Mouse (Mus musculus) heart, embryonic 11.5 days (tissue): ENCODE data around the gene Cxcl10. TPM values are rescaled to one million over a fixed set of nuclear protein-coding genes. Genes with fewer than 3 reads are reported as not detected.

Experiments used
- ATAC-seq: fragments of 200-750 bp; cut with Nextera tagmentation; replicated peaks from 2 replicates; pipeline ENCODE4 v1.8.0; 2017; ENCODE audit warnings: moderate library complexity; ENCODE audit not compliant: insufficient number of reproducible peaks, low FRiP score, low TSS enrichment
- H3K27ac ChIP-seq: fragments of 300-500 bp; sonication (generic); 2 replicates; pipeline ENCODE4 v1.5.1; 2014; ENCODE audit warnings: mild to moderate bottlenecking, low read depth, low read length
- H3K27me3 ChIP-seq: fragments of 300-500 bp; sonication (generic); 2 replicates; pipeline ENCODE4 v1.6.1; 2014; ENCODE audit warnings: mild to moderate bottlenecking, low read length, mixed read lengths; ENCODE audit not compliant: control insufficient read depth, insufficient read depth
- H3K36me3 ChIP-seq: fragments of 300-500 bp; sonication (generic); 2 replicates; pipeline ENCODE4 v1.6.1; 2014; ENCODE audit warnings: mild to moderate bottlenecking, low read length, moderate library complexity, mixed read lengths; ENCODE audit not compliant: control insufficient read depth, insufficient read depth
- H3K4me1 ChIP-seq: fragments of 300-500 bp; sonication (generic); 2 replicates; pipeline ENCODE4 v1.6.1; 2014; ENCODE audit warnings: low read length; ENCODE audit not compliant: control insufficient read depth, insufficient read depth
- H3K4me2 ChIP-seq: fragments of 300-500 bp; sonication (generic); 2 replicates; pipeline ENCODE4 v1.6.1; 2014; ENCODE audit warnings: mild to moderate bottlenecking, moderate library complexity
- H3K4me3 ChIP-seq: fragments of 300-500 bp; sonication (generic); 2 replicates; pipeline ENCODE4 v1.5.1; 2014; ENCODE audit warnings: low read depth, low read length
- H3K9ac ChIP-seq: fragments of 300-500 bp; sonication (generic); 2 replicates; pipeline ENCODE4 v1.6.1; 2014; ENCODE audit warnings: mild to moderate bottlenecking, low read depth, low read length, moderate library complexity
- H3K9me3 ChIP-seq: fragments of 300-500 bp; sonication (generic); replicated peaks from 2 replicates; pipeline ENCODE4 v1.6.1; 2016; ENCODE audit warnings: low read length; ENCODE audit not compliant: control insufficient read depth
- WGBS: fragments of 180-500 bp; shearing (Covaris S2); extraction: QIAGEN DNeasy Blood & Tissue Kit; methylation state at CpG from one replicate; pipeline ENCODE4 v1.1.7; 2014; ENCODE audit not compliant: insufficient replicate concordance; 5-methylcytosine and 5-hydroxymethylcytosine counted together
- polyA plus RNA-seq: library from polyadenylated mRNA; unstranded; fragments of >200 nt; fragmentation: Nextera tagmentation; extraction: Ambion mirVana; gene quantifications from 2 replicates; pipeline ENCODE4 v1.2.1, GENCODE M21; 2014

Cxcl10 gene
- polyA plus RNA-seq, 1 experiment from 2014 or later, result 0.72 TPM

DNA sequence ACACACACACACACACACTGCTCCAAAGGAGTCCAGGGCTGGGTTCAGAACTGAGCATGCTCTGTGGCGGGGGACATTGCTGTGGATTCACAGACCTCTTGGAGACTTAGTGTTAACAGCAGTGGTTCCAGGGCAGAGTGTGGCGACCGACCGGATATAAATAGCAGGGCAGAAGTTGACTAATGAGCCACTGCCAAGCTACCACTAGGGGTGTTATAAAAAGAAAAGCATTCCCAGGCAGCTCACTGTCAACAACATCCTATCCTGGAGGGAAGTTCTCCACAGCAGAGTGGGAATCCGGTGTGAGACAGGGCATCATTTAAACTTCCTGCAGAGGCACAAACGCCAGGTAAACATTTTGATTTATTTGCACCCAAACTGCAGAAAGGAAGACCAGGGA lies 38.0 kb upstream of the Cxcl10 start:
- Histone ChIP-seq H3K4me1 (peaks cover 31% of the 10 kb centered on the region), H3K9me3 (no peaks in the 10 kb centered on the region), H3K27me3 (no peaks in the 10 kb centered on the region), H3K9ac (0 out of 2 replicates have a peak overlapping the region, but pooled peaks have one; percentile 10), H3K4me2 (peak overlapping the region; percentile 52), H3K36me3 (no peaks in the 10 kb centered on the region), H3K4me3 (no peak overlapping the region), H3K27ac (peak overlapping the region; percentile 54)
- ATAC-seq, result peak; percentile 47
- WGBS, result 13% methylated on average over 6 of the region's 6 CpGs

GRCm38 (mm10) chr5:92386102-92386501 lies 37.4 kb upstream of the Cxcl10 start:
- Histone ChIP-seq H3K9me3 (no peaks in the 10 kb centered on the region), H3K27ac (peak overlapping the region; percentile 54), H3K27me3 (no peaks in the 10 kb centered on the region), H3K4me3 (no peak overlapping the region), H3K4me1 (peaks cover 28% of the 10 kb centered on the region), H3K36me3 (no peaks in the 10 kb centered on the region), H3K9ac (no peak overlapping the region), H3K4me2 (no peak overlapping the region; the same call in 1 of the 2 replicates)
- 66% methylated on average over 5 of the region's 5 CpGs for WGBS
- ATAC-seq, result no peak

GRCm38 (mm10) chr5:92384855-92385254 lies 36.2 kb upstream of the Cxcl10 start:
- Histone ChIP-seq H3K4me2 (no peak overlapping the region), H3K4me3 (no peak overlapping the region), H3K27ac (no peak overlapping the region), H3K27me3 (no peaks in the 10 kb centered on the region), H3K9ac (no peak overlapping the region), H3K36me3 (no peaks in the 10 kb centered on the region), H3K4me1 (peaks cover 18% of the 10 kb centered on the region), H3K9me3 (no peaks in the 10 kb centered on the region)
- WGBS, result 45% methylated on average over 7 of the region's 7 CpGs
- ATAC-seq, result no peak

GRCm38 (mm10) chr5:92383747-92384146 lies 35.1 kb upstream of the Cxcl10 start:
- no peak for ATAC-seq
- Histone ChIP-seq H3K4me3 (no peak overlapping the region), H3K27ac (no peak overlapping the region), H3K4me2 (no peak overlapping the region), H3K9me3 (no peaks in the 10 kb centered on the region), H3K27me3 (no peaks in the 10 kb centered on the region), H3K4me1 (peaks cover 16% of the 10 kb centered on the region; the same call in 1 of the 2 replicates), H3K36me3 (no peaks in the 10 kb centered on the region), H3K9ac (no peak overlapping the region)
- WGBS, result 54% methylated on average over 7 of the region's 7 CpGs

- Histone ChIP-seq H3K27me3 (no peaks in the 10 kb centered on the region), H3K9ac (no peak overlapping the region), H3K4me1 (peaks cover 10% of the 10 kb centered on the region; the same call in 1 of the 2 replicates), H3K4me3 (no peak overlapping the region), H3K36me3 (no peaks in the 10 kb centered on the region), H3K27ac (no peak overlapping the region), H3K4me2 (no peak overlapping the region), H3K9me3 (no peaks in the 10 kb centered on the region)
- 53% methylated on average over 9 of the region's 9 CpGs for WGBS
- ATAC-seq, result no peak
Observed at GRCm38 (mm10) chr5:92382349-92382679, 33.6 kb upstream of the Cxcl10 start.

DNA sequence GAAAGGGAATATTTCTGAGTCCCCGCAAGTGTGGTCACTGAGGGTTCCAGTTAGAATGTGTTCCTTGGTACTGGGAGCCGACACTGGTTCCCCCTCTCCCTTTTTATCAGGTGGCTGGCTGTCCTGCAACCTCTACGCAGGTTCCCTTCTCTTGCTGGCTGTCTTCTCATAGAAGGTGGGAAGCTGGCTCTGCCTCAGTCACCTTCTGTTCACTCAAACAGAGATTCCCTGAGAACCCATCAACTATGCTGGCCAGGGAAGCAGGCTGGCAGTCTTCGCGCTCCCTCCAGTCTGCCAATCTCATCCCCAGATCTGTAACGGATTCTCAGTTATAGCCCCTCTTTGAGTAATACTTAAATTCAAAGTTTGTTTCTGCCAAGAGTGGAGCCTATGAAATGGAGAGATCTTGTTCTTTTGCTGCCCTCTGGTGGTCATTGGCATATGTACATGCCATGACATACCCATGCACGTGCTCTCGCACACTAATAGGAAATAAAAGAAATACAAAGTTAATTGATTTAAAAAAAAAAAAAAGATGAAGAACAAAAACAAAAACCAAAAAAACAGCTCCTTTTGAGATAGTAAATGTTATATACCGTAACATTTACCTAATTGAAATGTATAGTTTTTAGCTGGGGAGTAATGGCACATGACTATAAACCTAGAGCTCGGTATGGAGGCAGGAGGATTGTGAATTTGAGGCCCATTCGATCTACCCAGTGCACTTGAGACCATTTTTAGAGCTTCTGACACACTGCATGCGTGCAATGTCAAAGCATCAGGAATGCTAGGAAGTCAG lies 33.1 kb upstream of the Cxcl10 start:
- no peaks in the 10 kb centered on the region for H3K9me3 ChIP-seq
- H3K4me2 ChIP-seq, result no peak overlapping the region
- 29% methylated on average over 12 of the region's 12 CpGs for WGBS
- no peaks in the 10 kb centered on the region for H3K36me3 ChIP-seq
- H3K27me3 ChIP-seq, result no peaks in the 10 kb centered on the region
- no peak overlapping the region for H3K4me3 ChIP-seq
- no peak overlapping the region for H3K9ac ChIP-seq
- 0 out of 2 replicates have a peak, but pooled peaks have one; percentile 28 for ATAC-seq
- peaks cover 10% of the 10 kb centered on the region for H3K4me1 ChIP-seq
- H3K27ac ChIP-seq, result no peak overlapping the region

- Histone ChIP-seq H3K4me1 (peaks cover 9% of the 10 kb centered on the region), H3K36me3 (no peaks in the 10 kb centered on the region), H3K4me2 (peak overlapping the region; percentile 47), H3K9me3 (no peaks in the 10 kb centered on the region), H3K4me3 (no peak overlapping the region), H3K27me3 (no peaks in the 10 kb centered on the region), H3K9ac (0 out of 2 replicates have a peak overlapping the region, but pooled peaks have one; percentile 34), H3K27ac (0 out of 2 replicates have a peak overlapping the region, but pooled peaks have one; percentile 29)
- WGBS, result 22% methylated on average over 13 of the region's 13 CpGs
- no peak for ATAC-seq
Observed at GRCm38 (mm10) chr5:92376795-92377405, 28.2 kb upstream of the Cxcl10 start.

DNA sequence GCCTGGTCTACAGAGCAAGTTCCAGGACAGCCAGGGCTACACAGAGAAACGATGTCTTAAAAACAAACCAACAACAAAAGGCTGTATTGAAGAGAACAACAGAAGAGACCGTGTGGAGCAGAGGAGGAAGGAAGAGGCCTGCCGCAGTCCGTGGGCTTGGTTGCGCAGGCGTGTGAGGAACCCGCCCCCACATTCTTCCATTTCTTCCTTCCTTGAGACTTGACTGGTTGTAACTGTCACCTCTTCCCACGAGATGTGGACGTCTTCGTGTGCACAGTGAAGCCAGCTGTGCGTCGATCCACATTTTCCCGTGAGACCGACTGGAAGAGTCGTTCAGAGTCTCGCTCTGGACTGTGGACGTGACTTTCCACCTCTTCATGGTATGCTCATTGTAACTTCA lies 26.7 kb upstream of the Cxcl10 start:
- H3K4me2 ChIP-seq, result no peak overlapping the region
- H3K4me1 ChIP-seq, result peaks cover 9% of the 10 kb centered on the region
- H3K9ac ChIP-seq, result no peak overlapping the region
- 81% methylated on average over 17 of the region's 17 CpGs for WGBS
- no peak overlapping the region for H3K4me3 ChIP-seq
- no peak for ATAC-seq
- no peaks in the 10 kb centered on the region for H3K27me3 ChIP-seq
- no peak overlapping the region for H3K27ac ChIP-seq
- no peaks in the 10 kb centered on the region for H3K36me3 ChIP-seq
- no peaks in the 10 kb centered on the region for H3K9me3 ChIP-seq
